ENCODE assay signal across 30 mouse cellular contexts in genomic region chr13:49238737-49239136, GRCm38 (mm10).
"Had no signal": no experiment of that assay in that cellular context is flagged by ENCODE, and none has a peak within 500 bp of the region (broad histone marks: within the 10 kb centered on the region; RNA-seq: fewer than 3 reads in every experiment).

No protein-coding gene starts in this region.

- H3K9ac ChIP-seq: limb, embryonic 12.5 days; limb, embryonic 13.5 days; limb, embryonic 15.5 days; liver, embryonic 12.5 days; liver, embryonic 13.5 days; liver, embryonic 14.5 days; liver, embryonic 15.5 days; liver, postnatal 0 days; lung, embryonic 14.5 days; lung, embryonic 15.5 days; midbrain, embryonic 12.5 days; midbrain, embryonic 13.5 days; midbrain, embryonic 15.5 days; neural tube, embryonic 12.5 days had no signal

- H3K27me3 ChIP-seq: limb, embryonic 13.5 days; limb, embryonic 15.5 days; liver, embryonic 12.5 days; liver, embryonic 13.5 days; liver, embryonic 15.5 days; lung, embryonic 15.5 days; midbrain, embryonic 13.5 days; midbrain, embryonic 15.5 days; neural tube, embryonic 12.5 days had no signal

- ATAC-seq: liver, embryonic 12.5 days; liver, postnatal 0 days; lung, postnatal 0 days; midbrain, embryonic 13.5 days; midbrain, embryonic 15.5 days; midbrain, embryonic 16.5 days had no signal

- H3K27ac ChIP-seq: left cerebral cortex, adult 2 months; limb, embryonic 10.5 days; limb, embryonic 12.5 days; limb, embryonic 13.5 days; limb, embryonic 15.5 days; liver, embryonic 12.5 days; liver, embryonic 13.5 days; liver, embryonic 14.5 days; liver, embryonic 15.5 days; lung, embryonic 15.5 days; macrophage; midbrain, embryonic 10.5 days; midbrain, embryonic 12.5 days; midbrain, embryonic 13.5 days; midbrain, embryonic 15.5 days; neural tube, embryonic 12.5 days had no signal

- H3K4me1 ChIP-seq: limb, embryonic 10.5 days; limb, embryonic 12.5 days; limb, embryonic 13.5 days; lung, embryonic 15.5 days; midbrain, embryonic 10.5 days; midbrain, embryonic 12.5 days; midbrain, embryonic 13.5 days; midbrain, embryonic 15.5 days; neural tube, embryonic 12.5 days had no signal

- H3K36me3 ChIP-seq: limb, embryonic 10.5 days; limb, embryonic 12.5 days; limb, embryonic 13.5 days; limb, embryonic 15.5 days; liver, embryonic 13.5 days; liver, embryonic 15.5 days; lung, embryonic 15.5 days; midbrain, embryonic 10.5 days; midbrain, embryonic 12.5 days; midbrain, embryonic 13.5 days; midbrain, embryonic 15.5 days; neural tube, embryonic 12.5 days had no signal

- H3K4me2 ChIP-seq: limb, embryonic 12.5 days; limb, embryonic 13.5 days; limb, embryonic 15.5 days; liver, embryonic 11.5 days; liver, embryonic 12.5 days; liver, embryonic 13.5 days; liver, embryonic 15.5 days; lung, embryonic 14.5 days; lung, embryonic 15.5 days; midbrain, embryonic 12.5 days; midbrain, embryonic 13.5 days; midbrain, embryonic 15.5 days; neural tube, embryonic 12.5 days had no signal

- H3K4me3 ChIP-seq: left cerebral cortex, adult 2 months; limb, embryonic 10.5 days; limb, embryonic 12.5 days; limb, embryonic 13.5 days; limb, embryonic 15.5 days; liver, embryonic 12.5 days; liver, embryonic 13.5 days; liver, embryonic 15.5 days; lung, embryonic 15.5 days; midbrain, embryonic 10.5 days; midbrain, embryonic 12.5 days; midbrain, embryonic 13.5 days; midbrain, embryonic 15.5 days; neural tube, embryonic 12.5 days had no signal

- DNase-seq: left cerebral cortex, postnatal 4 days; liver; liver, embryonic 13.5 days; liver, postnatal 0 days; lung, adult 18-20 months; lung, adult 2 months; lung, embryonic 14.5 days; lung, postnatal 10 days; lung, postnatal 14 days; lung, postnatal 36 days; lung, postnatal 4 days; midbrain, embryonic 14.5 days had no signal

- H3K9me3 ChIP-seq: limb, embryonic 10.5 days; limb, embryonic 13.5 days; limb, embryonic 15.5 days; liver, embryonic 12.5 days; liver, embryonic 13.5 days; liver, embryonic 15.5 days; lung, embryonic 15.5 days; midbrain, embryonic 10.5 days; midbrain, embryonic 12.5 days; midbrain, embryonic 13.5 days; midbrain, embryonic 15.5 days; neural tube, embryonic 12.5 days had no signal
